Mouse (Mus musculus): Measurements from ENCODE around the gene Arhgdib.

DNA sequence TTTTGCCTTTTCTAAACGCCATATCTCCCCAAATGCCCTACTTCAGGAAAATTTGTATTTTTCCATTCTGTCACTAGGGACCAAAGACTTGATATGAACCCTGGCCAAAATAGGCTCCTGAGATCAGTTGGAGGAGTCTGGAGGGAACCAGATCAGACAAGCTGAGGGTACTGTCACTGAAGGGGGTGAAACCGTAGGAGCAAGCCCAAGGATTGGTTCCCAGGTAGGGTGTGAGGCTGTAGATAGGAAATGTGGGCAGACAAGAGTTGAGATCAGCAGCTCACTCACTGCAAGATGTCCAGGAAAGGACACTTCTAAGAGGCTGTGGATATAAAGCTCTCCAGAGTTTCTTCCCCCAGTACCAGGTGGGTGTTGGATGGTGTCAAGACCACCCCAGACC lies 49.7 kb downstream of the Arhgdib start:
- TF ChIP-seq MAX (IDR thresholded peaks at IDR 0.05; ENCODE audit: low read length): no peak
- no peak for TF ChIP-seq GABPA (IDR thresholded peaks at IDR 0.05; ENCODE audit: insufficient replicate concordance, low read depth, low read length)
- no peak for TF ChIP-seq CTCF (conservative IDR thresholded peaks at IDR 0.05 in 1 of 2, IDR thresholded peaks at IDR 0.05 in 1 of 2; ENCODE audit: low read depth in 2 of 2, low read length in 2 of 2)
- no peak for TF ChIP-seq MAZ (IDR thresholded peaks at IDR 0.05; ENCODE audit: low read depth, low read length)
- TF ChIP-seq POLR2A (IDR thresholded peaks at IDR 0.05; ENCODE audit: low read depth, low read length): no peak
- no peak for TF ChIP-seq USF1 (IDR thresholded peaks at IDR 0.05; ENCODE audit: low read depth, low read length)
- TF ChIP-seq NELFE (IDR thresholded peaks at IDR 0.05; ENCODE audit: low read depth, low read length): no peak
- TF ChIP-seq ZKSCAN1 (IDR thresholded peaks at IDR 0.05; ENCODE audit: borderline replicate concordance, low read depth, low read length): no peak
- TF ChIP-seq TBP (conservative IDR thresholded peaks at IDR 0.05; ENCODE audit: low read depth, low read length): no peak
- no peak for TF ChIP-seq MXI1 (IDR thresholded peaks at IDR 0.05; ENCODE audit: low read depth, low read length)
- no peak for TF ChIP-seq ETS1 (conservative IDR thresholded peaks at IDR 0.05; ENCODE audit: low read depth, low read length)
- no peak for TF ChIP-seq HCFC1 (IDR thresholded peaks at IDR 0.05; ENCODE audit: low read depth, low read length)
